Mouse (Mus musculus): ENCODE measurements at regions not wholly inside any gene's neighbourhood (a gene's known extent, or its start where the extent isn't known, plus 50 kb on each side); places are given as distances from the start of the nearest gene placed in this dataset.

GRCm38 (mm10) chr5:28873600-28874265 is 322.1 kb upstream of the Rnf32 start:
- TF ChIP-seq POLR2A (IDR thresholded peaks at IDR 0.05; ENCODE audit: borderline replicate concordance, extremely low read depth, insufficient read depth, insufficient read length, poor library complexity, severe bottlenecking) = no peak
- no peak for TF ChIP-seq CTCF (IDR thresholded peaks at IDR 0.05; ENCODE audit: borderline replicate concordance, extremely low read depth, insufficient read depth, insufficient read length)
